Mouse (Mus musculus) stomach, postnatal 0 days (tissue): ENCODE data around the gene Mt1.

ENCODE experiments used
- CTCF ChIP-seq: IDR thresholded peaks from 2 replicates; pipeline ENCODE4 v1.5.1; 2016; ENCODE audit warnings: antibody characterized with exemption, low read depth, mild to moderate bottlenecking, moderate library complexity
- EP300 ChIP-seq: optimal IDR thresholded peaks from 2 replicates; pipeline ENCODE3; 2016; ENCODE audit warnings: antibody characterized with exemption

DNA sequence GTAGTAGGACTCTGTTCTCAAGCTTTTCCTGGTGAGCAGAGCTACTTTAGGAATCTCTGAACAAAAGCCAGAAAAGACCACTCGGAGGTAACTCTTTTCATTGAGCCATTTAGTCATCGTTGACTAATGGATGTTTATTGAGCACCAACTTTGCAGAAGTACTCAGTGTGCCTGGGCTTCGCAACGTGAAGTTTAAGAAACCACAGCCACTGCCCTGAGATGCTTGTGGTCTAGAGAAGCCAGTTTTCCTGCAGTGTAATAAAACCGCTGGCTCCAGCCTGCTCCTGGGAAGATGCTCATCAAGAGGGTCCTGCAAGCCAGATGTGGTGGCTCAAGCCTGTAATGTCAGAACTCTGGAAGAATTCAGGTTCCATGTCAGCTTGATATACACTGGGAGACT, 46.8 kb upstream of the Mt1 start:
- TF ChIP-seq CTCF (no peak), EP300 (no peak)
